Mouse (Mus musculus) lung, postnatal 14 days (tissue): ENCODE data around the gene Ccn1.

Source experiments
- DNase-seq: peaks from one replicate; pipeline ENCODE4 v3.0.0; 2021

Gene Ccn1

DNA sequence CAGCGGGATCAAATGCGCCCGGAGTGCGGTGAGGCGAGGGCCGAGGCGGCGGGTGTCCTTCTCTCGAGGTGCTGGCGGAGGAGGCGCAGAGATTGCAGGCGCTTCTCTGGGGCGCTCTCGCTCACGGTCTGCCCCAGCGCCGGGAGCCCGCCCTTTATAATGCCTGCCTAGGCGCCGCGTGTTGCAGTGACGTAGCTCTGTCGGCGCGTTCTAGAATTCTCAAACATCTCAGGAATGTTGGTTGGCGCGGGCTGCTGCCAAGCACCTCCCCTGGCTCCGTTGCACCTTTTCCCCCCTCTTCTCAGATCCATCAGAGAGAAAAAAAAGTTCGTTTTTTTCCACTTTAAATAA, at the start of gene Ccn1:
Ccn1 (minus strand) TSS at position 130 of the 351 bp plus-strand sequence.
- DNase-seq, result peak; percentile 86

DNA sequence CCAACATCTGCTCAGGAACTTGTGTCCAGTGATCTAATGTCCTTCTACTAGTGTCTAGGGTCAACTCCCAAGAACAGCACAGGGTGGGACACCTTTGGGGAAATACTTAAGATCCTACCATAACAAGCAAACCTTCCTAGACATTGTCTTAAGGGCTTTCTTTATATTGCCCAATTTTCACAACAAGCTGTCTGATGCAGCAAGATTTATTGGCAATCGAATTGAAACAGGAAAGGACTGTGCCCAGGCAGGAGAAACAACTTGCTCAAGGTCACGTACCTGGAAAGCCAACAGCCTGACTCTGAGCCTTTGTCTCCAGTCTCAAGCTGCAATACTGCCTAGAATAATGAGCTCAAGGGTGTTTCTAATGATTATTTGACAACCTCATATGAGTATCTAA, 43.6 kb upstream of the Ccn1 start:
- no peak for DNase-seq

DNA sequence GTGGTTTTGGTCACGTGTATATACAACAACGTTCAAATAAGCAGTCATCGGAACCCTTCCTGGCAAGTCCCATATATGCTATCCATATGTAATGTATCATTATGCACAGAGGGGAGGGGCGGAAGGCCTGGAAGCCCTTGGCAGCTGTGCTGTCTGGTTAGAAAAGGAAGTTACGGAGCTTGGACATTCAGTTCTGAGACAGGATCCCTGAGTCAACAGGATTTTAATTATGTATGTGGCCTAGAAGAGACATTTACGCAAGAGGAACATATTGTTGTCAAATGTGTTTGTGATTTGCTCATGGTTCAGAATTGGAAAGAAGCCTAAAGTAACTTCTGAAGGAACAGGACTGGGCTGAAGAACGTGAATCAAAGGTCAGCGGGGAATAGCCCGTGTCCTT, 42.3 kb upstream of the Ccn1 start:
- DNase-seq, result no peak

DNA sequence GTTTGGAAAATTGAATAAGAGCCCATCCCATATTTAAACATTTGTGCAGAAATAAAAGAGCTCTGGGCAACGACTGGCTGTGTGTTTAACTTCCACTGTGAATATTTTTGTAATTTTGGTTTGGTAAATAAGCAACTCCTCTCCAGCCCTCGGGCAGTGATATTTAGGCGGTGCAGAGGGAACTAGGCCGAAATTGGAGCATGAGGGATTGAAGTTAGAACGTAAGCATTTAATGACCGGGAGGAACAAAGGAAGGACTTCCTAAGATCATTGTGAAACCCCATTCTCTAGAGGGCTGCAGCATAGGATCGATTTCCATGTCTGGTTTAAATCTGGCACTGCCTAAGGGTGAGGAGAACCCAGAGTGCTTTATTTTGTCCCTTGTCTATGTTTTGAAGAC, 41.6 kb upstream of the Ccn1 start:
- no peak for DNase-seq

DNA sequence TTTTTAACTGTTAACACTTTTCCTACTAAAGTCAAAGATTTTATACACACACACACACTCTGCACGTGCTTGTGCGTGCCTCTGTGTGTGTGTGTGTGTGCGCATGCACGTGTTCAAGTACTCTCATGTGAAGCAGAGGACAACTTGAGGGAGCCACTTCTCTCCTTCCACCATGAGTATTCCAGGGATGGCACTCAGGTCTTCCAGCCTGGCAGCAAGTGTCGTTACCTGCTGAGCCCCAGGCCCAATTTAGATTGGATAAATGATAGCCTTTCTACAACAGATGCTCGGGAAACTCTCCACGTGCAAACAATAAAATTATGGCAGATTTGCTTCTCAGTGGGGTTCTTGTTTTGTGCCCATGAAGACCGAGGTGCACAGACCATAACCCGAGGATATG, 39.5 kb upstream of the Ccn1 start:
- no peak for DNase-seq

DNA sequence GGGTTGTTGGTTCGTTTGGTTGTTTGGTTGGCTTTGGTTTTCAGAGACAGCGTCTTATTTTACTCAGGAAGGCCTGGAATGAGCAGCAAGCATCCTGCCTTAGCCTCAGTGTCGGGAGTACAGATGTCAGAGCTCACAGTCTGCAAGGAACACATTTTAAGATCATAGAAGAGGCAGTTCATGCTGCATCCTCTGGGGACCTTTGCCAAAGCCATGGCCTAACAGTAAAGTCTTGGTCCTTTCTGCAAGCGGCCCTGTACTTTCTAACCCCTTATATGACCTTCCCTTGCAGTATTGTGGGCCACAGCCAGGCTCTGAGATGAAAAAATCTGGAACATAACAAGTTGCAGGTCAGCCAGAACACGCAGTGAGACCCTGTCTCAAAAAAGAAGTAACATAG, 38.1 kb upstream of the Ccn1 start:
- no peak for DNase-seq

DNA sequence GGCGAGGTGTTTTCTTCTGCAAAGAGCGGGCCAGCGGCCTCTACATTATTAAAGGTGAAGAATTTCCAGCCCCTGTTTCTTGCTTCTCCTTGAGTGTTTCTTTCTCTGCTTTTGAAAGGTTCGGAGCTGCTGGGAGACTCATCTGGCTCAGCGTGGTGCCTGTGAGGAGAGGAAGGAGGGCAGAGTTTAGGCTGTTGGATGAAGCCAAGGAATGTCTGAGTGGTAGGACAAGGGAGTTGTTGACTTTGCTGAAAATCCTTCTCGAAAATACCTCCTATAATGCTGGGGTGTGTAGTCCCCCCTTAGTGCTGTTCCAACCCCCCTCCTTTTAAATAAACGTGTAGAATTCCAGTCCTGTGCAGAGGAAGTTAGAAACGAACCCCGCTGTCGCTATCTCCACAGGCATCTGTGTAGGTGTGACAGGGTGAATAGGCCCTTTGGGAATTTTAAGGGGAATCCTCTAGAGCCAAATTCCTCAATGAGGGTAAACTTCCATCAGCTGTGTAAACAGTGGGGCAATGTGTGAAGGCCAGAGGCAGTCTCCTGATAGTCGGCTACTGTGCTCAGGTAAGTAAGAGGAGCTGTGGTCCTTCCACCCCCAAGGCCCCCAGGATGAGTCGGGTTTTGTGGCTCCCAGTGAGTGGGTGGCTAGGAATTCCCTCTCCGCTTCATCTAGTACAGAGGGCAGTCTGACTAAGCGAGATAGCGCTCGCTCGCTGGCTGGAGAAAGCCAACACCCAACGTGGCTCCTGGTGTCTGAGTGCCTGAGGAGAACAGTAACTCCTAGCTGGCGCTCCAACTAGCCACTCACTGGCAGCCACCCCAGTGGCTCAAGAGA, 35.0 kb upstream of the Ccn1 start:
- peak; percentile 34 for DNase-seq

DNA sequence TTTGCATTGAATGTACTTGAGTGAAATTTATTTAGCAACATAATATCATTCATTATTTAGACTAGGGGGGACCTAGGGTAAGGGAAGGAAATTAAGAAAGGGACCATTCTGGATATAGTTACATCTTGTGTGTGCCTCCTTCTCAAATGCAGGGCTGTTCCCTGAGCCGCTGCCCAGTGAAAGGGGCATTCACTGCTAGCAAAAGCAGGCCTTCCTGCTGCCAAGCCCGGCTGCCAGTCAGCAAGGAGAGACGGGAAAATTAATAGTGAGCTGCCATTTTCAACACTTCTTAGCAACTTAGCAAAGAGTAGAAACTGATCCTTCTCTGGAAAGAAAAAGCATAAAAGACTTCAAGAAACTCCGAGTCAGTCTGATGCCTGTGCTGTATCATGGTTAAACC, 34.4 kb upstream of the Ccn1 start:
- no peak for DNase-seq

DNA sequence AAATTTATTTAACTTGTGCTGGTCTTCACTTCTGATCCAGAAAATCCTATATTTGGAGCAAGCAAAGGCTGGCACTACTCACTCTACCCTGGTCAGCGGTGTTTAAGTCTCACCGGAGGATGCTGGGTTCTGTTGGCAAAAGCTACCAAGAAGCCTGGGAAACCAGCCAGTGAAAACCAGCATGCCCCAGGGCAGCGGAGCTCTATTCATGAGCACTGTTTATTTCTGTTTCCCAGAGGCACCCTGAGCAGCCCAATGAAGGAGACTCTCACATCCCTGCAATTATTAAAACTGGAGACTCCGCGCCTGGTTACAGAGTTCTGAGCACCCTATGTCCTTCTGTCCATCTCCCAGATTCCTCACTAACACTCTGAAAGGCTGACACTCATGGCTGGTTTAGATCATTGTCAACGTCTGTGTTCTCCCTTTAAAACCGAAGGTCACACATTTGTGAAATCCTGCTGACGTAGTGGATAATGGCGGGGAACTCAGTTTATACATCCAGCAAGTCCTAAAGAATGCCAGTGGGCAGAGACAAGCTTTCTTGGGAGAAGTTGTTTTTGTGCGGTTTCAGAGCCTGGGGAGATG, 31.7 kb upstream of the Ccn1 start:
- DNase-seq, result no peak

DNA sequence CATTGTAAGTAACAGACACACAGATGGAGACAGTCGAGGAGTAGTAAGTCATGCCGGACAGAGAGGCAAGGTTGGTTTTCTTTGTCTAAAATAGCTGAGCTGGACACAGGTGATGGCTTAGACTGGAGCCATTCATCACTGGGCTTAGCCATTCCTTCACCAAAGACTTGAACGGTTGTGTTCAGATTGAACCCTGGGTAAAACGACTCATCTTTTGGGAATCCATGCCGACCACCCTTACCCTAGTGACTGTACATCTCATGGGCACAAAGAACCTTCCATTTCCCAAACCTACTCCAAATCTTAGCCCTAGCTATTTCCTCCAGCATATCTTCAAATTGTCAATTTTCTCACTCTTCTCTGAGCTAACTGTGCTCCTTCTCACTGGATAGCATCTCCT, 30.9 kb upstream of the Ccn1 start:
- no peak for DNase-seq

DNA sequence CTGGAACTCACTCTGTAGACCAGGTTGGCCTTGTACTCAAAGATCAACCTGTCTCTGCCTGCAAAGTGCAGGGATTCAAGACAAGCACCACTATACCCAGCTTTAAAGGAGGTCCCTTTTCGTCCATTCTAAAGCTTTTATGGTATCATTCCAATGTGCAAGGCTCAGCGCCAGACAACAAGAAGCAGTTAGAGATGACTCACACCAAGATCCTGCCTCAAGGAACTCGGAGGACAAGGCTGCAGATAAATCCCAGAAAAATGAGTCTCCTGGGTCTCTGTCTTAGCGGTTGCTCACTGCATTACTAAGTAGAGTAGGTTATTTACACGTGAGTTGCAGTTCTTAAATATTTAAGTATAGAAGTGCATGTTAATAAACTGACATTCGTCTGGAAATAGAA, 26.4 kb upstream of the Ccn1 start:
- no peak for DNase-seq

DNA sequence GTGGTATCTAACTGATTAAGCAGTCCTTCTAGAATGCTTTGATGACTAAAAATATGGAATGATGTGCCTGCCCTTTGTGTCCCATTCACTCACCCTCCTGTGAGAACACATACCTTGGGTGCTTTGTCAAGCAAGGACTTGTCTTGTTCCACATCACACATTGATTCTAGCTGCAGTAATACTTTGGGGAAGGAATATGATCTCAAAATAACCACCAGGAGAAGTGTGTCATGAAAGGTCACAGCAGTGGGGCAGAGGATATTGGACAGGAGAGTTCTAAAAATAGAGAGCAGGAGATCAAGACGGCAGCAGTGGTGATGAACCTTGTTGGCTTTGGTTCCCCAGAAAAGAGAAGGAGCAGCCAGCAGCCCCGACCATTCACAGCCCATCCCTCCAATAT, 25.0 kb upstream of the Ccn1 start:
- no peak for DNase-seq

DNA sequence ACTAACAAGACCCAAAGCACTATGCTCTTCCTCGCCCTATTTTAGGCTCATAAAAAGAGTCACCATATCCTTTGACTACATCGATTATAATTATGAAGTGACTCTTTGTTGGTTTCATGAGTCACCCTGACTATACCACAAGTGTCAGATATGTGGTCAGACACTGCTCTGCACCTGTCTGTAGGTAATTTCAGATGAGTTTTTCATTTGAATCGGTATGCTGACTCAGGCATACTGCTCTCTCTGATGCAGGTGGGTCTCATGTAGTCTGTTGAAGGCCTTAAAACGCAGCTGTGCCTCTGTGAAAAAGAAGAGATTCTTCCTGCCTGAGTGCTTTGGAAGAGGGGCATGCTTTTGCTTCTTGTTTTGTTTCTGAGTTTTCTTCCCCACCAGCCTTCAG, 16.6 kb upstream of the Ccn1 start:
- no peak for DNase-seq

DNA sequence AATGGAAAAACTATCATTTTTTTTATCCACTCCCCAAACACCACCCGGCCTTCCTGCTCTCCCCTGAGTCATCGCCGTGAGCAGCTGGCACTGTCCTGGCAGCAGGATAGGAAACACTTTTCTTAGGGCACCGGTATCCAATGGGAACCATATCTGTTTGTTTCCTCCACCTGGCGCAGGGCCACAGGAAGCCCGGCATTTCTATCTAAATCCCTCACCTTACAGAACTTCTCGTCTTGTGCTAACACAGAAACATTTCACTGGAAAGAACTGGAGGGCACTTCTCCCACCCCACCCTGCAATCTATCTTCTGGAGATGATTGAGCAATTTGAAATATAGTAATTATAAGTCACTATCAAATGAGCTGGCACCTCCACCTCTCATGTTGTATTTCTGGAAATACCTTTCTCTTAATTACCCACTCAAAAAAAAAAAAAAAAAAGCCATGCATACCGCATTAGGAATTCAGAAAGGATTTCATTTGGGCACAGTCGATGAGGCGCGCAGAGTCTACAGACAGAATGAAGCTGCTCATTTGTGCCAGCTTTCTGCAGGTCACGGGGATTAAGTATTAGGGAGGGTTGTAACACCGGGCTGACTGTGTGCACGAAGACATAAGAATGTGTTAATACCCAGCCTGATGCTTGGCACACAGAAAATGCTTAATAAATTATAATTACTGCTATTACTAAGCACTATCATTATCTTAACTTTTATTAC, 7.4 kb upstream of the Ccn1 start:
- DNase-seq, result peak; percentile 36

DNA sequence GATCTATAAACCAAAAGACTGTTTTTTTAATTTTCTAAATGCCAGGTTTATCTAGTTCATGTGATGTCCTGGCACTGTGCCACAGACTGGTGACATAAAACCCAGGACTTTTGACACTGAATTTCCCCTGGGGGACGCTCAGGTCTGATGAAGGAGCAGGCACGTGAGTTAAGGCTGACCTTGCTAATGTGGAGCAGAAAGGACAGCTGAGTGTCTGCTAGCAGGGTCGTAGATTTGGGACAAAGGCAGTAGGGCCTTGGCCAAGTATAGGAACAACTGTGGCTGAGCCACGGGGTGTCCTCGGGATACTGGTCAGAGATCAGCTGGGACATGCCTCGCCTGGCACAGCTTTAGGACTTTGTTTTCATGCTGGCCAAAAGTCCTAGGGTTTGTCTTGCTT, 5.2 kb upstream of the Ccn1 start:
- DNase-seq, result no peak

DNA sequence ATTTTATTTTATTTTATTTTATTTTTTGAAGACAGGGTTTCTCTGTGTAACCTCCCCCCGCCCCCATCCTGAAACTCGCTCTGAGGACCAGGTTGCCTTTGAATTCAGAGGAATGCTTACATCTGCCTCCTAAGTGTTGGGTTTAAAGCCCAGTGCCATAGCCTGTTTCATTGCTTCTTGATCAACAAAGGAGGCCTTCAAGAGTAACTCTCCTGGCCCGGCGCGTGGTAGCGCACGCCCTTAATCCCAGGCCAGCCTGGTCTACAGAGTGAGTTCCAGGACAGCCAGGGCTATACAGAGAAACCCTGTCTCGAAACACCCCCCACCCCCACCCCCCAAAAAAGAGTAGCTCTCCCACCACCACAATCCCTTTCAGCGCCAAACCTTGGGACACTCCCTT, 4.2 kb upstream of the Ccn1 start:
- no peak for DNase-seq

DNA sequence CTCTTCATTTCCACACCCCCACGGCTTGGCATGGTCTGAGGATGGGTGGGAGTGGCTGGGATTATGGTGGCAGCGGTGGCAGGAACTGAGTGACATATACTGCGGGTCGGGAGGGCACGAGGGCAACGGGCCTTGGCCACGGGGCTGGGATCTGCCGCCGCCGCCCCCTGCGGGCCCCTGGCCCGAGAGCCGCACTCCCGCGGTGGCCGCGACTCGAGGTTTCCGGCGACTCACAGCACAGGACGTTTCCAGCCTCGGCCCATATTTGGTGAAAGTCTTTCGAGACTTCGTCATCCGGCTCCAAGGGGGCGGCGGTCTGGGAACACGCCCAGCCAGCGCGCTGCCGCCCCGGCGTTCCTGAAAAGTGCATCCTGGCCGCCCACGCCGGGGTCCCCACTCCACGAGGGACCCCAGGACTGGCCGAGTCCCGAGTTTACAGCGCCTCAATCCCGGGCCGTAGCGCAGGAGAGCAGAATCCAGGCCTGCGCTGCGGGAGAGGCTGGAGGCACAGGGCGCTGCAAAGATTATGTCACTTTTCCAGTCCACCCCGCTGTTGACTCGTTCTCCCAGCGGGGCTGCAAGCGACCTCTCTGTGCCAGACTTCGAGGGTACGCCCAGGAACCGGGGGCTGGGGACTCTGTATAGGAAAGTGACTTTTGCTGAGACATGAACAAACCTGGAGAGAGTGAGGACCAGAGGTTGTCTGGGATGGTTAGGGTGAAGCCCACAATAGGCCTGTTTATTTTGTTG, 3.6 kb upstream of the Ccn1 start:
- DNase-seq, result peak; percentile 82

DNA sequence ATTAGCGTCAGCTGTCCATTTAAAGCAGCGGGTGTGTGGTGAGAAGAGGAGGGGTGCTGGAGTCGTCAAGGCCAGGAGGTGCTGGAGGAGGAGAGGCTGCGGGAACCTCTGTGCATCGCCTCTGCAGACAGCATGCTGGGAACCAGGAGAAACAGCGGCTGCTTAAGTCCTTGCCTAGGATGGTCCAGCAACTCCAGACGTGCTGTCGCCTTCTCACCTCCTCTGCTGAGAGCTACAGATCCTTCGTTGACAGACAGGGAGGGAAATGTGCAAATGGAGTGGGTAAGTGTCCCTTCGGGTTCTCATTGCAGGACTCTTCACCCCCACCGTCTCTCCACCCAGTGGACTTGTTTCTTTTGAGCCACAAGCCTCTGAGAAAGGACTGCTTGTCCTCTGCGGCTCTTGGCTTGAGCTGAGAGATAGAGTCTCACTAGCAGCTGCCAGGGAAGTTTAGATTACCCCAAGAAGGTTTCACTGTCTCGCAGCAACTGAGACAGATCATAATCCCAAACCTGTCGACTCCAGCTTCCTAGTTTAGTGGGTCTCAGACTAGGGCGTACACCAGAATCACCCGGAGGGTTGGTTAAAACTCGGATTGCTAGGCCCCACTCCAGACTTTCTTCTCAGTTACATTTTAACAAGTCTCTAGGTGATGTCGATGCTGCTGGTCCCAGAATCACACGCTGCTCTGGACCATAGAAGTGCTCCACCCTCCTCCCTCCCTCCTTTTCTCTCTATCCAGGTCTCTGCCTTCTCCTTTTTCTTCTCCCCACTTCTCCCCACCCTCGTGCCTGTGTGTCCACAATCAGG, 2.7 kb upstream of the Ccn1 start:
- peak; percentile 44 for DNase-seq

DNA sequence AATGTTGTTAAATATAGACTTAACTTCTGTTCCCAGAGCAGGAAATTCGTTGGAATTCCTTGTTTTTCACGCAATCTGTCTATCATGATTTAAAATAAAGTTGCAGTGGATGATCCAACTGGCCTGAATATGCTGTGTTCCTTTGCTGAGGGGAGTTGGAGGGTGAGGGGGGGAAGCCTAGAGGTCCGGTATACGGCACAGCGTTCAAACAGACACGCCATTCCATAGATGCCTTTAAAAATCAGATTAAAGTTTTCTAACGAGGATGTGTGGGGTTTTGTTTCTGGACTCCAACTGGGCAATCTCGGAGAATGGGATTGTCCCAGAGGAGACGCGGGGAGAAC, 2.2 kb upstream of the Ccn1 start:
- no peak for DNase-seq

DNA sequence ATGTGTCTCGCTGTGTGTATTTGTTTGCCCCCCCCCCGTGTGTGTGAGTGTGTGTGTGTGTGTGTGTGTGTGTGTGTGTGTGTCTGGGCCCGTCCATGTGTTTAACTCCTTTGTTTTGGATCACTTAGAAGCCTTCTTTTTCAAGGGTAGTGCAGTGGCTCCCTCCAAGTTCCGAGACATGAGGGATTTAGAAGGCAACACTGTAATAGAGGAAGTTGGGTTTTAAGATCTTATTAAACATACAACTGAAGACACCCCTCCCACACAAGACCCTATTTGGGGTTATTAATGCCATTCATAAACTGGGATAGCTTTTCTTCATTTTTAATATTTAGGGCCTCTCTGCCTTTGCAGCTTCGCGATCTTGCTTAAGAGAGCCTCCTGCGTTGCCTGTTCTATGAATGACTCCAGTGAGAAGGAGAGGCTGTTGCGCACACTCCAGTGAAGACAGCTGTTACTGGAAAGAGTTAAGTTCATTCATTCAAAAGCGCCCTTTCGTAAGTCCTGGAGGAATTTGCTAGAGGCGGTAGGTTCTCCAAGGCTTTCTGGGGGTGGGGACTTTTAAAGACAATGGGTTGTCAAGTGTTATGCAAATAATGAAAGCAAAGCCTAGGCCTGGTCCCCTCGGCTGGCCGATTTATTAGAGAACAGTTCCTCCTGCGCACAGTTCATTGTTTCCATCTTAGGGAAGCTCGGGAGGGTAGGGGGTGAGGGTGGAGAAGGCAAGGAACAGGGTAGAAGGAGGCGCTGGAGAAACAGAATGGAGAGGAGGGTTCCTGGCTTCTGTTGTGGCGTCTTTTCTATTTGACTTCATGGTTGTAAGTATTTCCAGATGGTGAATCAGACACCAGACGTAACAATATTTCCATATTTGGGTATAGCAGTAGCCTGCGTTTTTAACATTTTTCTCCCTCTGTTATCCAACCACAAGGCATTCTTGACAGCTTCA, 1.5 kb upstream of the Ccn1 start:
- peak; percentile 26 for DNase-seq

DNA sequence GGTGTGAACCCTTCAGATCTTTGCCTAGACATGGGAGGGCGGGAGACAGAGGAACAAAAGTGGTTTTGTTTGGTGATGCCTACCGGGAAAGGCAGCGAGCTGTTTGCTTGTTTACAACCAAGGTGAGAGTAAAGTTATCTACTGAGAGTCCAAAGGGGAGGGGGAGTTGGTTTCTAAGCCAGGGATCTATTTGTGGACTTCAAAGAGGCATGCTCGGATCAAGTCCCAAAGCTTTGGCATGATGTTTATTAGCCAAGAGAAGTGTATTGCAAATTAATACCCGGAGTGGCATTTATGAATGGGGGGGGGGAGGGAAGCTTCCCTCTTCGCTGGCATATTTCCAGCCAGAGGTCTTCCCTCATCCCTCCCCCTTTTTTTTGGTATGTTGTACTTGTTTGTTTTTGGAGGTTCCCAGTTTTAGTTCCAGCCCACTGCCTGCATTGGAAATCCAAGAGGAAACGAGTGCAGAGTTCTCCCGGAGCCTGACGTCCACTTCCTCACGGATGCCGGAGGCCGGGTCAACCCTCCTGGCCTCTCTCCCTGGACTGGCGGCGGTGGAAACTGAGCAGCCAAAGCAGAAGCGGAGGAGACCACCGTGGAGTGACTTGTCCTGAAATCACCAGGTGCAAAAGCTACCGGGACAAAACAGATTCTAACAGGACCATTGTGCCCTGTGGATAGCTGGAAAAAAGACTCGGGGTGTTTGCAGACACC, 674 bp upstream of the Ccn1 start:
- peak; percentile 70 for DNase-seq
